Mouse (Mus musculus): ENCODE data around the gene Trpm8. TPM values are rescaled to one million over a fixed set of nuclear protein-coding genes. Genes with fewer than 3 reads are reported as not detected.

Gene Trpm8
- not detected for polyA plus RNA-seq (2017; shearing (Covaris generic))

GRCm38 (mm10) chr1:88277098-88277817 is at the start of gene Trpm8, which contains the start of gene Hjurp:
Trpm8 (plus strand) TSS chr1:88277661.
Hjurp (minus strand) TSS chr1:88277633.

DNA sequence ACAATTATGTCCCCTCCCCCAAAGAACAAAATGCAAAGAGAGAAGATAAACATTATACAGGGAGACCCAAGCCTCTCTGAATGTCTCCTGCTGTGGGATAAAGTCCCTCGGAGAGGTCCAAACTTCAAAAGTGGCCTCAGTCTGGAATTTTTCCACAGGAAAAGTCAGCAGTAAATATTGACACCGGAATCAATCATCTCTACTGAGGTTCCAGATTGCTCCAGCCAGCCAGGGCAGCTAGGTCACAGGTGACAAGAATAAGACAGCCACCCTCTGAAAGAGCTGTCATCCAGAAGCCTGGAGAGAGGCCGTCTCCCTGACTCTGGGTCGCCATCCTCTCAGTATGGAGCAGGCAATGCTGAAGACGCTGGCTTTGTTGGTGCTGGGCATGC is 129.3 kb downstream of the Trpm8 start, which contains the start of gene Spp2:
Gene Spp2 (plus strand): TSS at position 155 of the 392 bp plus-strand sequence.

Other genes with a start within 250 kb of the Trpm8 start
- not detected for gene Ugt1a10, start 222.3 kb upstream of the Trpm8 start, polyA plus RNA-seq (2017; shearing (Covaris generic))
- not detected for gene Ugt1a9, start 206.9 kb upstream of the Trpm8 start, polyA plus RNA-seq (2017; shearing (Covaris generic))
- gene Ugt1a8, start 189.8 kb upstream of the Trpm8 start, polyA plus RNA-seq (2017; shearing (Covaris generic)), result not detected
- gene Ugt1a7c, start 182.6 kb upstream of the Trpm8 start, polyA plus RNA-seq (2017; shearing (Covaris generic)), result 0.86 TPM
- not detected for gene Ugt1a6b, start 174.4 kb upstream of the Trpm8 start, polyA plus RNA-seq (2017; shearing (Covaris generic))
- gene Ugt1a6a, start 142.9 kb upstream of the Trpm8 start, polyA plus RNA-seq (2017; shearing (Covaris generic)), result 0.14 TPM
- gene Ugt1a5, start 111.6 kb upstream of the Trpm8 start, polyA plus RNA-seq (2017; shearing (Covaris generic)), result not detected
- not detected for gene Ugt1a2, start 77.1 kb upstream of the Trpm8 start, polyA plus RNA-seq (2017; shearing (Covaris generic))
- 1.0 TPM for gene Dnajb3, start 71.9 kb upstream of the Trpm8 start, polyA plus RNA-seq (2017; shearing (Covaris generic))
- 0.12 TPM for gene Ugt1a1, start 65.7 kb upstream of the Trpm8 start, polyA plus RNA-seq (2017; shearing (Covaris generic))
- gene Mroh2a, start 50.7 kb upstream of the Trpm8 start, polyA plus RNA-seq (2017; shearing (Covaris generic)), result 1.2 TPM
- gene Hjurp, start within 50 bp of the Trpm8 start, polyA plus RNA-seq (2017; shearing (Covaris generic)), result 82.7 TPM
- gene Spp2, start 129.3 kb downstream of the Trpm8 start, polyA plus RNA-seq (2017; shearing (Covaris generic)), result not detected
- gene Glrp1, start 232.4 kb downstream of the Trpm8 start, polyA plus RNA-seq (2017; shearing (Covaris generic)), result not detected